Mouse (Mus musculus) liver, adult 2 months (tissue): ENCODE data around the gene Ric3. TPM values are rescaled to one million over a fixed set of nuclear protein-coding genes. Genes with fewer than 3 reads are reported as not detected.
A peak's percentile ranks its signal among the peaks of the same experiment; 100 is the strongest.

Experiments
- DNase-seq: peaks from one replicate; pipeline ENCODE4 v3.0.0-alpha.2; 2011; ENCODE audit warnings: low read depth, low spot score; ENCODE audit errors: extremely low read depth
- H3K27ac ChIP-seq: fragments of 200-500 bp; replicated peaks from 2 replicates; pipeline ENCODE4 v1.5.1; 2012; ENCODE audit warnings: low read depth, mild to moderate bottlenecking, control low read depth, inconsistent platforms, low read length; ENCODE audit not compliant: insufficient read depth
- H3K27me3 ChIP-seq: fragments of 200-500 bp; 2 replicates; pipeline ENCODE4 v1.6.1; 2012; ENCODE audit warnings: mild to moderate bottlenecking, moderate library complexity, low read length, inconsistent platforms; ENCODE audit not compliant: control insufficient read depth, insufficient read depth
- H3K36me3 ChIP-seq: fragments of 200-500 bp; 2 replicates; pipeline ENCODE4 v1.6.1; 2012; ENCODE audit warnings: low read length, inconsistent platforms; ENCODE audit not compliant: control insufficient read depth, insufficient read depth
- H3K4me1 ChIP-seq: fragments of 200-500 bp; 2 replicates; pipeline ENCODE4 v1.6.1; 2011; ENCODE audit warnings: low read length; ENCODE audit not compliant: control insufficient read depth, insufficient read depth
- H3K4me3 ChIP-seq: fragments of 200-500 bp; 2 replicates; pipeline ENCODE4 v1.5.1; 2011; ENCODE audit warnings: low read depth, mild to moderate bottlenecking, control low read depth, low read length, moderate library complexity; ENCODE audit not compliant: insufficient read depth
- H3K79me2 ChIP-seq: fragments of 200-500 bp; 2 replicates; pipeline ENCODE4 v1.6.1; 2012; ENCODE audit warnings: inconsistent platforms, mild to moderate bottlenecking, low read length, moderate library complexity; ENCODE audit not compliant: control insufficient read depth, insufficient read depth
- H3K9ac ChIP-seq: fragments of 200-500 bp; 2 replicates; pipeline ENCODE4 v1.6.1; 2012; ENCODE audit warnings: low read depth, mild to moderate bottlenecking, control low read depth, inconsistent platforms, low read length
- CTCF ChIP-seq: fragments of 200-500 bp; IDR thresholded peaks from 2 replicates; pipeline ENCODE4 v1.5.1; 2011; ENCODE audit warnings: low read depth, low read length, control low read depth
- POLR2A ChIP-seq: fragments of 200-500 bp; IDR thresholded peaks from 2 replicates; pipeline ENCODE4 v1.6.1; 2011; ENCODE audit warnings: low read length, control low read depth; ENCODE audit not compliant: insufficient read depth; ENCODE audit errors: extremely low read depth
- WGBS: fragments of 180-500 bp; shearing (Covaris S2); methylation state at CpG from one replicate; pipeline ENCODE4 v1.1.7; 2018; 5-methylcytosine and 5-hydroxymethylcytosine counted together
- polyA plus RNA-seq: library from polyadenylated mRNA; depleted of rRNA; stranded (reverse); fragments of >200 nt; gene quantifications from 2 replicates; pipeline ENCODE4 v1.2.3, GENCODE M21; 2012
- total RNA-seq: library from RNA; depleted of rRNA; stranded (reverse); fragments of >200 nt; gene quantifications from 2 replicates; pipeline ENCODE4 v1.2.3, GENCODE M21; 2014

The Ric3 gene
- total and polyA plus RNA-seq, 2 experiments, result 0.17 to 0.92 TPM

GRCm38 (mm10) chr7:109027721-109028120, 55.4 kb downstream of the Ric3 start:
- no peaks in the 10 kb centered on the region for H3K36me3 ChIP-seq
- TF ChIP-seq POLR2A (no peak), CTCF (no peak)
- H3K79me2 ChIP-seq, result no peaks in the 10 kb centered on the region
- no peaks in the 10 kb centered on the region for H3K4me1 ChIP-seq
- WGBS, result 87% methylated on average over 7 of the region's 7 CpGs
- no peak overlapping the region for H3K9ac ChIP-seq
- H3K27me3 ChIP-seq, result no peaks in the 10 kb centered on the region
- no peak for DNase-seq
- H3K27ac ChIP-seq, result no peak overlapping the region
- no peak overlapping the region for H3K4me3 ChIP-seq

DNA sequence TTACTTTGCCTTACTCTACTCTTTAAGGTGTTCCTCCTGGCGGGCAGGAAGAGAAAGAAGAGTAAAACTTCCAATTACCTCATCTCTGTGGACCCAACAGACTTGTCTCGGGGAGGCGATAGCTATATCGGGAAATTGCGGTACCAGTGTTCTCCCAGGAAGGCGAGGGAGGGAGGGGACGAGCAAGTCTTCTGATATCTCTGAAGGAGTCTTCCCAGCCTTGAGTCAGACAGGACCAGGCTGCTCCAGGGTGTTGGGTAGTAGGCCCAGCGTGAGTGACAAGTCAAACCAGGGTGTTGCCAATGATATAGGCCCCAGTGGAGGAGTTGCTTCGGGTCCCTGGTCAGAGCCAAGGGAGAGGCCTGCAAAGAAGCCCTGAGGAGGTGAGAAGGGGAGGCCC, 56.2 kb downstream of the Ric3 start:
- H3K27me3 ChIP-seq, result no peaks in the 10 kb centered on the region
- no peak overlapping the region for H3K27ac ChIP-seq
- DNase-seq, result no peak
- TF ChIP-seq CTCF (no peak), POLR2A (no peak)
- 88% methylated on average over 9 of the region's 9 CpGs for WGBS
- no peak overlapping the region for H3K9ac ChIP-seq
- no peaks in the 10 kb centered on the region for H3K36me3 ChIP-seq
- H3K4me1 ChIP-seq, result no peaks in the 10 kb centered on the region
- no peaks in the 10 kb centered on the region for H3K79me2 ChIP-seq
- H3K4me3 ChIP-seq, result no peak overlapping the region

DNA sequence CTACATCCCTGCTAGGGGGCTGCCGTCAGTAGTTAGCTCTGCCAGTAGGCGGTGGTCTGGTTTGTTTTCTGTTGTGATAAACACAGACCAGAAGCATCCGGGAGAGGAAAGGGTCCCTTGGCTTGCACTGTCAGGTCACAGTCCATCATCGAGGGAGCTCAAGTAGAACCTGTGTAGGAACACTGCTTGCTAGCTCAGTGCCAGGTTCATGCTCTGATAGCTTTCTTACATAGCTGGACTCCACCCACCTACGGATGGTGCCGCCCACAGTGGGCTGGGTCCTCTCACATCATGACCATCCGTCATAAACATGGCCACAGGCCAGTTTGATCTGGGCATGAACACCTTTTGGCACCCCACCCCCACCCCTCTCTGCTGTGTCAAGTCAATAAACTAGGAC, 57.4 kb downstream of the Ric3 start:
- TF ChIP-seq POLR2A (no peak), CTCF (no peak)
- no peak overlapping the region for H3K27ac ChIP-seq
- no peaks in the 10 kb centered on the region for H3K36me3 ChIP-seq
- H3K9ac ChIP-seq, result no peak overlapping the region
- H3K27me3 ChIP-seq, result no peaks in the 10 kb centered on the region
- DNase-seq, result no peak
- no peaks in the 10 kb centered on the region for H3K4me1 ChIP-seq
- 76% methylated on average over 7 of the region's 7 CpGs for WGBS
- no peak overlapping the region for H3K4me3 ChIP-seq
- no peaks in the 10 kb centered on the region for H3K79me2 ChIP-seq

DNA sequence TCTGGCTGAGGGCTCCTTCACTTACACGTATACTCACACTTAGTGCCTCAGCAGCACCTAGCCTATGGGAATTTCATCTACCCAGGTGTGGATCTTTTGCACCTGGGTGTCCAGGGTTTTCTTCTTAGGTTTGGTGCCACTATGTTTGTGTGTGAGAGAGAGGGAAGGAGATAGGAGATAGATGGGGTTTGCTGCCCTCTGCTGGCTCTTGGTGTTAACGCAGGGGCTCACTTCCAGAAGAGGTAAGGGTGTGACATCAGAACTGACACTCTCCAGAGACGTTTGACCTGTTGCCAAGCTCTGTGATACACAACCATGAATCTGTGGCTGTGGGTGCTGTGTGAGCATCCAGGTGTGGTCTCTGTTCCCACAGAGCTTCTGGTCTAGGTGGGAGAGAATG, 61.7 kb downstream of the Ric3 start:
- Histone ChIP-seq H3K4me1 (no peaks in the 10 kb centered on the region), H3K36me3 (no peaks in the 10 kb centered on the region), H3K27ac (no peak overlapping the region), H3K79me2 (no peaks in the 10 kb centered on the region), H3K27me3 (no peaks in the 10 kb centered on the region), H3K9ac (no peak overlapping the region), H3K4me3 (no peak overlapping the region)
- peak; percentile 74 for TF ChIP-seq CTCF
- TF ChIP-seq POLR2A, result no peak
- WGBS, result 11% methylated on average over 3 of the region's 3 CpGs
- peak; percentile 24 for DNase-seq

GRCm38 (mm10) chr7:109019243-109019642, 63.9 kb downstream of the Ric3 start:
- Histone ChIP-seq H3K36me3 (no peaks in the 10 kb centered on the region), H3K4me1 (no peaks in the 10 kb centered on the region), H3K4me3 (no peak overlapping the region), H3K9ac (no peak overlapping the region), H3K27me3 (no peaks in the 10 kb centered on the region), H3K27ac (no peak overlapping the region), H3K79me2 (no peaks in the 10 kb centered on the region)
- WGBS, result 87% methylated on average over 7 of the region's 7 CpGs
- no peak for DNase-seq
- TF ChIP-seq CTCF, result no peak
- no peak for TF ChIP-seq POLR2A

GRCm38 (mm10) chr7:109016378-109016923, 66.7 kb downstream of the Ric3 start:
- Histone ChIP-seq H3K27ac (no peak overlapping the region), H3K9ac (no peak overlapping the region), H3K36me3 (no peaks in the 10 kb centered on the region), H3K79me2 (no peaks in the 10 kb centered on the region), H3K4me1 (no peaks in the 10 kb centered on the region), H3K27me3 (peaks cover 3% of the 10 kb centered on the region; the same call in 1 of the 2 replicates), H3K4me3 (no peak overlapping the region)
- no peak for DNase-seq
- 62% methylated on average over 5 of the region's 5 CpGs for WGBS
- TF ChIP-seq CTCF (no peak), POLR2A (no peak)
